Comparison of ENCODE assay signal across 20 mouse cellular contexts in genomic region chr7:122337302-122337701, GRCm38 (mm10). TPM values are rescaled to one million over a fixed set of nuclear protein-coding genes. Genes with fewer than 3 reads are reported as not detected.
"Had no signal": no experiment of that assay in that cellular context is flagged by ENCODE, and none has a peak within 500 bp of the region (broad histone marks: within the 10 kb centered on the region; RNA-seq: fewer than 3 reads in every experiment).

No protein-coding gene starts in this region.

- H3K4me2 ChIP-seq: embryonic facial prominence, embryonic 12.5 days; embryonic facial prominence, embryonic 13.5 days; embryonic facial prominence, embryonic 15.5 days; forebrain, embryonic 12.5 days; forebrain, embryonic 13.5 days; forebrain, embryonic 15.5 days had no signal

- H3K36me3 ChIP-seq: embryonic facial prominence, embryonic 10.5 days; embryonic facial prominence, embryonic 12.5 days; embryonic facial prominence, embryonic 13.5 days; embryonic facial prominence, embryonic 15.5 days; forebrain, embryonic 10.5 days; forebrain, embryonic 12.5 days; forebrain, embryonic 15.5 days had no signal

- H3K4me3 ChIP-seq: embryonic facial prominence, embryonic 10.5 days; embryonic facial prominence, embryonic 12.5 days; embryonic facial prominence, embryonic 13.5 days; embryonic facial prominence, embryonic 15.5 days; erythroblast, embryonic 14.5 days; forebrain, embryonic 10.5 days; forebrain, embryonic 12.5 days; forebrain, embryonic 13.5 days; forebrain, embryonic 15.5 days; gastrocnemius, adult 2 months; heart, adult 2 months had no signal

- DNase-seq: embryo, embryonic 11 days; forebrain, postnatal 0 days; gastrocnemius, adult 2 months; gastrocnemius, postnatal 10 days; gastrocnemius, postnatal 14 days; gastrocnemius, postnatal 25 days; gastrocnemius, postnatal 36 days; heart, adult 11 months; heart, adult 18-20 months; heart, adult 2 months had no signal

- H3K9me3 ChIP-seq: embryonic facial prominence, embryonic 10.5 days; embryonic facial prominence, embryonic 12.5 days; embryonic facial prominence, embryonic 13.5 days; embryonic facial prominence, embryonic 15.5 days; forebrain, embryonic 10.5 days; forebrain, embryonic 12.5 days; forebrain, embryonic 13.5 days; forebrain, embryonic 15.5 days had no signal

- ATAC-seq: forebrain, embryonic 13.5 days; forebrain, embryonic 14.5 days; forebrain, embryonic 15.5 days had no signal

- H3K27me3 ChIP-seq: embryonic facial prominence, embryonic 12.5 days; embryonic facial prominence, embryonic 13.5 days; embryonic facial prominence, embryonic 15.5 days; forebrain, embryonic 12.5 days; forebrain, embryonic 13.5 days; forebrain, embryonic 15.5 days had no signal

- H3K27ac ChIP-seq: embryonic facial prominence, embryonic 10.5 days; embryonic facial prominence, embryonic 12.5 days; embryonic facial prominence, embryonic 13.5 days; embryonic facial prominence, embryonic 15.5 days; forebrain, embryonic 10.5 days; forebrain, embryonic 12.5 days; forebrain, embryonic 13.5 days; forebrain, embryonic 15.5 days; gastrocnemius, adult 2 months; heart, adult 2 months had no signal

- H3K4me1 ChIP-seq: embryonic facial prominence, embryonic 10.5 days; embryonic facial prominence, embryonic 12.5 days; embryonic facial prominence, embryonic 13.5 days; embryonic facial prominence, embryonic 15.5 days had no signal

- H3K9ac ChIP-seq: embryonic facial prominence, embryonic 12.5 days; embryonic facial prominence, embryonic 13.5 days; embryonic facial prominence, embryonic 15.5 days; forebrain, embryonic 12.5 days; forebrain, embryonic 13.5 days; forebrain, embryonic 15.5 days; forebrain, postnatal 0 days had no signal

RNA-seq across cellular contexts. Expression of gene Prkcb, which starts 48.8 kb away (rescaled TPM):
- polyA plus RNA-seq: erythroblast, embryonic 14.5 days had no signal
